Mouse (Mus musculus) heart, postnatal 25 days (tissue): ENCODE data around the gene Mup16. TPM values are rescaled to one million over a fixed set of nuclear protein-coding genes. Genes with fewer than 3 reads are reported as not detected.
"Not testable (repeated sequence)": the region's sequence is repeated elsewhere in the genome, so short reads cannot be mapped to it uniquely, and the experiment has no call there.

Experiments
- DNase-seq: peaks from one replicate; pipeline ENCODE4 v3.0.0; 2022; ENCODE audit warnings: low spot score
- intact Hi-C: fragments of 180-260 bp; cut with DNase I; formaldehyde crosslinking; loops from one replicate; pipeline ENCODE4 v1.15.1; 2025
- total RNA-seq, 2 experiments: library from RNA; stranded (reverse); gene quantifications; 2 replicates each; pipeline ENCODE4 v1.2.3; 2021

The Mup16 gene
- total RNA-seq: not detected

DNA sequence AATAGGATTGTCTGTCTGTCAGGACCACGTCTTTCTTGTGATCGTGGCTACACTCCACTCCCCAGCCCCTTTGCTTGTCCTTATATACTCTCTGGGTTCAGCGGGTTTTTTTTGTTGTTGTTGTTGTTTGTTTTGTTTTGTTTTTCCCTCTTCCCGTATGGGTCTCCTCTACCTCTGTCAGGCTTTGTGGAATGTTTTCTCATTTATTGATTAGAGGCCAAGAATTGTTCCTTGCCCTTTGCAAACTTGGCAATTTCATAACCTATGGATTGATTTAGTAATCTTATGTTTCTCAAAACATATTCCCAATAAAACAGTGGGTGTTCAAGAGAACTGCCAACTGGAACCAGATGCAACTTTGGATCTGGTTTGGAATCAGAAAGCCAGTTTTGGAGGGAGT, at the start of gene Mup16:
TSS of gene Mup16 (minus strand) at position 101 of the 400 bp plus-strand sequence.
- intact Hi-C loops, DNase-seq: not testable (repeated sequence)

DNA sequence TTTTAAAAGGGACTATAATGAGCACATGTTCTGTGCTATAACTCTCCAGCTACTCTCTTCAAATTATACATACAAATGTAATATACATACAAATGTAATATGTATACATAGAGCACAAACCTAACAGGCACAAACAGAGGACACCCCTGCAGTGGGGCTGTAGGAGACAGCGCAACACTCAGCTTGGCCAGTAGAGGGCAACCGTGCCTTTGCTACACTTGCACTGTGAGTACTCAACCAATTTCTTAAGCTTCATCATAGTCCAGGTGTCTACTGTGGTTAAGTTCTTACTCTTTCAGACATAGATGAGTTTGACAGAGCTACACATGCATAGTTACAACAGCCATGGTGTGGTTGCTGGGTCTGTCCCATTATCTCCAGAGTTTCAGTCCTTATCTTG, 36.6 kb upstream of the Mup16 start:
- intact Hi-C loops, DNase-seq: not testable (repeated sequence)

Other genes with a start within 250 kb of the Mup16 start
- not detected for gene Mup14, start 215.5 kb downstream of the Mup16 start, total RNA-seq
- not detected for gene Mup15, start 79.8 kb downstream of the Mup16 start, total RNA-seq
- gene Mup17, start 76.3 kb upstream of the Mup16 start, total RNA-seq: not detected
- gene Mup18, start 154.6 kb upstream of the Mup16 start, total RNA-seq: not detected